Mouse (Mus musculus): ENCODE measurements around the gene Thumpd2.

- TF ChIP-seq CTCF (IDR thresholded peaks at IDR 0.05; ENCODE audit: borderline replicate concordance, insufficient read depth, low read length) (no peak), POLR2A (IDR thresholded peaks at IDR 0.05; ENCODE audit: low read depth, low read length) (no peak)
These were observed 2.5 kb downstream of the Thumpd2 start for GRCm38 (mm10) chr17:81062349-81062871.

Measured in embryonic fibroblast, embryonic 13.5 days (primary cell).